Mouse (Mus musculus): ENCODE results near the gene Gstt2. TPM values are rescaled to one million over a fixed set of nuclear protein-coding genes. Genes with fewer than 3 reads are reported as not detected.

Gstt2 gene
- polyA plus RNA-seq, 1 experiment: 0.49 TPM

DNA sequence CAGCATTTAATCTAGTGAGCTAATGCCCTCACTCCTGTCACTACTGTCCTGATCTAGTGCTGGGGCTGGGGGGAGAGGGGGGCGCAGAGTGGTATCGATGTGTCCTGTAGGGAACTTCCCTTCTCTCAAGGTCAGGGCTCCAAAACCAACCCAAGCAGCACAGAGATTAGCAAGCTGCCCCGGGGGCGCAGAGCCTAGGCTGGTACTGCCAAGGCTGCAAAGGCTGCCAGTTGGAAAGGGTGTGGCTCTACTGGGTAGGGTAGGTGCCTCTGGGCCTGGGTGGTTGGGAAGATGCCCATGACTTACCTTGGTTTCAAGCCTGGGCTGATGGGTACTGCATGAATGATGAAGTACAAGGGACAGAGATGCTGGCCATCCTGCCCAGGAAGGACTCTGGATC is 20.4 kb upstream of the Gstt2 start:
- TF ChIP-seq MYOD1 (IDR thresholded peaks at IDR 0.05; ENCODE audit: control insufficient read depth, insufficient read length, low read depth): no peak
- TF ChIP-seq MAX (IDR thresholded peaks at IDR 0.05): no peak
- no peak for TF ChIP-seq CEBPB (IDR thresholded peaks at IDR 0.05; ENCODE audit: low read depth)
- TF ChIP-seq CTCF (IDR thresholded peaks at IDR 0.05; ENCODE audit: control insufficient read depth, insufficient read depth, insufficient read length): no peak
- no peak for TF ChIP-seq FOSL1 (IDR thresholded peaks at IDR 0.05; ENCODE audit: insufficient read depth, low read length, poor library complexity, severe bottlenecking)
- TF ChIP-seq MYOG (IDR thresholded peaks at IDR 0.05; ENCODE audit: control insufficient read depth, extremely low read depth, insufficient read length): no peak
- no peak for TF ChIP-seq USF1 (IDR thresholded peaks at IDR 0.05; ENCODE audit: low read depth)
- Histone ChIP-seq H3K27me3 (ENCODE audit: control insufficient read depth, insufficient read depth, insufficient read length) (no peaks in the 10 kb centered on the region), H3ac (ENCODE audit: control insufficient read depth, insufficient read length, low read depth) (no peak overlapping the region), H3K79me2 (ENCODE audit: control insufficient read depth, insufficient read depth) (peaks cover 28% of the 10 kb centered on the region), H3K36me3 (ENCODE audit: control insufficient read depth, insufficient read depth) (peaks cover 22% of the 10 kb centered on the region), H3K79me3 (ENCODE audit: low read depth) (peaks cover 14% of the 10 kb centered on the region), H3K4me3 (ENCODE audit: insufficient read depth, poor library complexity, severe bottlenecking) (no peak overlapping the region)

DNA sequence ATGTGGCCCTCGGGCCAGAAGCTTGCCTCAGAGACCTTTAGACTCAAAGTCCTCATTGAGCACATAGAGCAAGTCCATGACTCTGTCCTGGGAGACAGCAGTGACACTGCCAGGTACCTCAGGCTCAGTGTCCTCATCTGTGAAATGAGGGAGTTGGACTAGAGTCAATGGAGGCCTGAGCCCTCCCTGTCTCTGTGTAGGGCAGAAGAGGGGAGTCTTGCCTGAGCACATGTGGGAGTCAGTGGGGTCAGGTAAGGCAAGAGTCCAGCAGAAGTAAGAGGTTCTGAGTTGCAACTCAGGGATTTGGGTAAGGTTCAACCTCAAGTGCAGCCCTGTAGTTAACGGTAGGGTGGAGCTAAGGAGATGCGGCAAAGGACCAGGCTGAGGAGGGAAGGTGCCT is 19.8 kb upstream of the Gstt2 start:
- Histone ChIP-seq H3K36me3 (ENCODE audit: control insufficient read depth, insufficient read depth) (peaks cover 22% of the 10 kb centered on the region), H3K4me3 (ENCODE audit: insufficient read depth, poor library complexity, severe bottlenecking) (no peak overlapping the region), H3ac (ENCODE audit: control insufficient read depth, insufficient read length, low read depth) (no peak overlapping the region), H3K27me3 (ENCODE audit: control insufficient read depth, insufficient read depth, insufficient read length) (no peaks in the 10 kb centered on the region), H3K79me3 (ENCODE audit: low read depth) (peaks cover 14% of the 10 kb centered on the region), H3K79me2 (ENCODE audit: control insufficient read depth, insufficient read depth) (peaks cover 28% of the 10 kb centered on the region)
- TF ChIP-seq CEBPB (IDR thresholded peaks at IDR 0.05; ENCODE audit: low read depth): no peak
- no peak for TF ChIP-seq MYOD1 (IDR thresholded peaks at IDR 0.05; ENCODE audit: control insufficient read depth, insufficient read length, low read depth)
- no peak for TF ChIP-seq CTCF (IDR thresholded peaks at IDR 0.05; ENCODE audit: control insufficient read depth, insufficient read depth, insufficient read length)
- no peak for TF ChIP-seq FOSL1 (IDR thresholded peaks at IDR 0.05; ENCODE audit: insufficient read depth, low read length, poor library complexity, severe bottlenecking)
- TF ChIP-seq MAX (IDR thresholded peaks at IDR 0.05): no peak
- TF ChIP-seq MYOG (IDR thresholded peaks at IDR 0.05; ENCODE audit: control insufficient read depth, extremely low read depth, insufficient read length): no peak
- TF ChIP-seq USF1 (IDR thresholded peaks at IDR 0.05; ENCODE audit: low read depth): no peak

DNA sequence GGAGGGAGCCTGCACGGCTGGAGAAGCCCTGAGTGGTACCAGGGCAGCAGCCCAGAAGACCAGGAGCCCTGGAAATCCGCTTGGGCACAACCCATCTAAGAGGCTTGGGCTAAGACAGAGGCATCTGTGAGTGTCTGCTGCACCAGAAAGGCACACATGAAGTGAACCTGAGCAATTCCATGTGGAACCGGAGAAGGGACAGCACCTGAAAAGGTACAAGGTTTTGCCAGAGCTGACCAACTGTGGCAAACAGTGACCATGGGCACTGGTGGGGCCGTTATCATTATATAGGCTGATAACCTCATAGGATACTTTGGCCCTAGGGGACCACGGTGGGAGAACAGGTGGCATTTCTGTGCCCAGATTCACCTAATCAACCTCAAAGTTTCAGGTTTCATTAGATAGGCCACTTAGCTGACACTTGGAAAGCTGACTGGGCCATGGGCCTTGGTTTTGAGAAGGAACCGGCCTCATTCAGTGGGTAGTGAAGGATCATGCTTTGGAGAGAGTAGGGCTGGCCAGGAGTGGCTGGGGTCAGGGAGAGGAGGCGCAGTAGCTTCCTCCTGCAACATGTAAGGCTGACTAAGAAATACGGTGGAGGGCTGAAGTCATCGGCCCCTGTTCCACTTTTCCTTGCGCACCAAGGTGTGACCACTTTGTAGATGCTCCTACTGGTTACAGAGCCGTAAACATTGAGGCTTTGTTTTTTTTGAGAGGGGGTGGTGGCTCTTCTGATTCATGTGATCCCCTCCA is 19.1 kb upstream of the Gstt2 start:
- TF ChIP-seq USF1 (IDR thresholded peaks at IDR 0.05; ENCODE audit: low read depth): no peak
- TF ChIP-seq FOSL1 (IDR thresholded peaks at IDR 0.05; ENCODE audit: insufficient read depth, low read length, poor library complexity, severe bottlenecking): no peak
- TF ChIP-seq MYOG (IDR thresholded peaks at IDR 0.05; ENCODE audit: control insufficient read depth, extremely low read depth, insufficient read length): no peak
- TF ChIP-seq CTCF (IDR thresholded peaks at IDR 0.05; ENCODE audit: control insufficient read depth, insufficient read depth, insufficient read length): no peak
- TF ChIP-seq CEBPB (IDR thresholded peaks at IDR 0.05; ENCODE audit: low read depth): no peak

DNA sequence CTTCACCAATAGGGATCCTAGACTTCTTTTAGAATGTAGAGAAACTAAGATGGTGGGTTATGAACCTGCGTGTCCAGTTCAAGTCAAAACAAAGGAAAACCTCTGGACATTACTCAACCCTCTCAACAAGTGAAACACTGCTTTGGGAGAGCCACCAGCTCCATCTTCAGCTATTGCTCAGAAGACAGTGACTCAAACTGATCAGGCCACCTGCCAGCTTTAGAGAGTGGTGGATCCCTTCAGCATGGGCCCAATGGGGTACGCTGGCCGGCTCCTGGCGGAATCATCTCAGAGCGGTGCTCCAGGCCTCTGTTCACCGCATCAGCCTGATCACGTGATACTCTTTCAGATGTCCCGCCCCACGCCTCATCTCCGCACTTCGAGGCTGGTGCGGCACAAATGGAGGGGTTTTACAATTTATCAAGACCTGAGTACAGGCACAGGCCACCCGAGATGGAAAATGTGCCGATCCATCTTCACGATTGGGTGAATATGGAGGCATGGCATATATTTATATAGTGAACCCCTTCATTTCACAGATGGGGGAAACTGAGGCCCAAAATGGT is 18.3 kb upstream of the Gstt2 start:
- Histone ChIP-seq H3K27me3 (ENCODE audit: control insufficient read depth, insufficient read depth, insufficient read length) (no peaks in the 10 kb centered on the region), H3K79me3 (ENCODE audit: low read depth) (peaks cover 14% of the 10 kb centered on the region), H3K79me2 (ENCODE audit: control insufficient read depth, insufficient read depth) (peaks cover 28% of the 10 kb centered on the region), H3K4me3 (ENCODE audit: insufficient read depth, poor library complexity, severe bottlenecking) (no peak overlapping the region), H3K36me3 (ENCODE audit: control insufficient read depth, insufficient read depth) (peaks cover 22% of the 10 kb centered on the region), H3ac (ENCODE audit: control insufficient read depth, insufficient read length, low read depth) (no peak overlapping the region)
- no peak for TF ChIP-seq MAX (IDR thresholded peaks at IDR 0.05)
- TF ChIP-seq CTCF (IDR thresholded peaks at IDR 0.05; ENCODE audit: control insufficient read depth, insufficient read depth, insufficient read length): no peak
- TF ChIP-seq FOSL1 (IDR thresholded peaks at IDR 0.05; ENCODE audit: insufficient read depth, low read length, poor library complexity, severe bottlenecking): no peak
- TF ChIP-seq MYOG (IDR thresholded peaks at IDR 0.05; ENCODE audit: control insufficient read depth, extremely low read depth, insufficient read length): no peak
- no peak for TF ChIP-seq MYOD1 (IDR thresholded peaks at IDR 0.05; ENCODE audit: control insufficient read depth, insufficient read length, low read depth)
- TF ChIP-seq USF1 (IDR thresholded peaks at IDR 0.05; ENCODE audit: low read depth): no peak
- no peak for TF ChIP-seq CEBPB (IDR thresholded peaks at IDR 0.05; ENCODE audit: low read depth)

More for the DNA sequence above, 19.1 kb upstream of the Gstt2 start:
- Histone ChIP-seq H3K27me3 (ENCODE audit: control insufficient read depth, insufficient read depth, insufficient read length) (no peaks in the 10 kb centered on the region), H3K36me3 (ENCODE audit: control insufficient read depth, insufficient read depth) (peaks cover 22% of the 10 kb centered on the region), H3ac (ENCODE audit: control insufficient read depth, insufficient read length, low read depth) (no peak overlapping the region), H3K79me2 (ENCODE audit: control insufficient read depth, insufficient read depth) (peaks cover 28% of the 10 kb centered on the region), H3K79me3 (ENCODE audit: low read depth) (peaks cover 14% of the 10 kb centered on the region), H3K4me3 (ENCODE audit: insufficient read depth, poor library complexity, severe bottlenecking) (no peak overlapping the region)

DNA sequence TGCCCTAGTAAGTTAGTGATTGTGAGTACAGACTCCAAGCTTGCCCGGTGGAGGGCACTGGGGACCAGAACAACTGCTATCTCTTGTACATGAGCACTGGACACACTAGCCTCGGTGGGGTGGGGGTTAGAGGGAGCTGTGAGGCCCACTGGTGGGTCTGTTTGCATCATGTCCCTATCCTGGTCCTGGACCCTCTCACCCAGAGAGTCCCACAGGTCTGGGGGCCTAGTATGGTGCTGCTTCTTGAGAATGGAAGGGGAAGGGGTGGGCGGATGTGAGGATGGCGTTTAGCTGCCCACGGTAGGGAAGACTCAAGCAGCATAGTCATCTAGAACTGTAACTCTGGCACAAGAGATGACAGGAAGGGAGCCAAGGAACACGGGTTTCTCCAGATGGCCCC is 17.6 kb upstream of the Gstt2 start:
- no peak overlapping the region for H3K4me3 ChIP-seq (ENCODE audit: insufficient read depth, poor library complexity, severe bottlenecking)
- no peak overlapping the region for H3ac ChIP-seq (ENCODE audit: control insufficient read depth, insufficient read length, low read depth)
- H3K36me3 ChIP-seq (ENCODE audit: control insufficient read depth, insufficient read depth): peaks cover 22% of the 10 kb centered on the region
- peaks cover 13% of the 10 kb centered on the region for H3K79me3 ChIP-seq (ENCODE audit: low read depth)
- TF ChIP-seq MYOG (IDR thresholded peaks at IDR 0.05; ENCODE audit: control insufficient read depth, extremely low read depth, insufficient read length): no peak
- no peak for TF ChIP-seq FOSL1 (IDR thresholded peaks at IDR 0.05; ENCODE audit: insufficient read depth, low read length, poor library complexity, severe bottlenecking)
- TF ChIP-seq MAX (IDR thresholded peaks at IDR 0.05): no peak
- TF ChIP-seq CEBPB (IDR thresholded peaks at IDR 0.05; ENCODE audit: low read depth): no peak
- TF ChIP-seq CTCF (IDR thresholded peaks at IDR 0.05; ENCODE audit: control insufficient read depth, insufficient read depth, insufficient read length): no peak
- no peak for TF ChIP-seq MYOD1 (IDR thresholded peaks at IDR 0.05; ENCODE audit: control insufficient read depth, insufficient read length, low read depth)
- TF ChIP-seq USF1 (IDR thresholded peaks at IDR 0.05; ENCODE audit: low read depth): no peak
- H3K79me2 ChIP-seq (ENCODE audit: control insufficient read depth, insufficient read depth): peaks cover 25% of the 10 kb centered on the region
- H3K27me3 ChIP-seq (ENCODE audit: control insufficient read depth, insufficient read depth, insufficient read length): no peaks in the 10 kb centered on the region
